In the genomic region with DNA sequence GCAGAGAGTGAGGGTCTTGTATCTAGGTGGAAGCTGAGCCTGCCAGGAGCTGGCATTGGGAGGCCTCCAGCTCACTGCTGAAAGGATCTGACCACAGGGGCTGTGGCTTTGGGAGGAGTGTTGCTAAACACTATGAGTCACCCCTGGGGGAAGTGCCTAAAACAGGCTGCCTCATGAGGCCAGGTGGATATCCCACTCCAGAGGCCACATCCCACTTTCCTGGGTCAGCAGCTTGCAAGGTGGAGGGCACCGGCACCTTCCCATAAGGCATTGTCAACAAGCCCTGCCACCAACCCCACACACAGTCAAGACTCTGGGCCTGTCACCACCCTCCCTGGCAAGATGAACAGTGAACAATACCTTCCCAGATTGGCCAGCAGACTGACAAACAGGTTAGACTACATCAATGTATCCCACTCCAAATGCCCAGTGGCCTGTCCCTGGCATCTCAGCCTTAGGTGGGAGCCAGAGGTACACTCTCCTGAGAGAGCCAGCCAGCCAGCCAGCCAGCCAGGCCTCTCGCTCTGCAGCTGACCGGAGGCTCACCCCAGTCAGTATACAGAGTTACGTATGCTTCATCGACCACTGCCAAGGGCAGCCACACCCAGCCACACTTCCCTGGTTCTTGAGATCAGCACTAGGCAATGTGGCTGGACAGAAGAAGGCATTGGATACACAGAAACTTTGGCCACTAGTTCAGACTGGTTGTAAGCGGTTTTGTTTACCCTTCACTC, we compare ENCODE assay signal across 8 mouse cellular contexts. TPM values are rescaled to one million over a fixed set of nuclear protein-coding genes. Genes with fewer than 3 reads are reported as not detected.
DNase-seq lines count a peak whose midpoint lies in the region; ATAC-seq and TF ChIP-seq lines count a peak whose summit lies in the region.

No protein-coding gene starts in this region.

- H3K4me3 ChIP-seq in neural tube, embryonic 11.5 days (ENCODE audit: low read depth, low read length): no peak overlapping the region
- no peak overlapping the region for H3K4me3 ChIP-seq in liver, embryonic 14.5 days (ENCODE audit: insufficient read depth in 1 of 2, low read depth in 2 of 2, low read length in 2 of 2)
- H3K4me3 ChIP-seq in small intestine, adult 2 months (ENCODE audit: low read depth, low read length): no peak overlapping the region

- no peak for ATAC-seq in neural tube, embryonic 11.5 days (ENCODE audit: insufficient read depth, low FRiP score, low TSS enrichment)
- ATAC-seq in granulocyte monocyte progenitor cell, adult 5-6 weeks (replicated peaks; ENCODE audit: poor library complexity, severe bottlenecking): peak; percentile 74
- ATAC-seq in liver, embryonic 14.5 days (ENCODE audit: insufficient read depth): peak; percentile 25; the same call in 1 of the 2 replicates
- no peak for ATAC-seq in erythroid progenitor cell, adult 5-6 weeks (replicated peaks; ENCODE audit: low FRiP score, poor library complexity, severe bottlenecking)

- no peak for TF ChIP-seq POLR2A in small intestine, adult 2 months (IDR thresholded peaks at IDR 0.05; ENCODE audit: low read depth, low read length)

- no peak for TF ChIP-seq CTCF in liver, embryonic 14.5 days (IDR thresholded peaks at IDR 0.05; ENCODE audit: low read depth)
- TF ChIP-seq CTCF in small intestine, adult 2 months (IDR thresholded peaks at IDR 0.05; ENCODE audit: extremely low read depth, insufficient read length, insufficient replicate concordance, low read depth, low read length): no peak

- H3K9me3 ChIP-seq in neural tube, embryonic 11.5 days (ENCODE audit: control insufficient read depth, low read length): no peaks in the 10 kb centered on the region
- no peaks in the 10 kb centered on the region for H3K9me3 ChIP-seq in liver, embryonic 14.5 days (ENCODE audit: control insufficient read depth, low read length)

- H3K27ac ChIP-seq in neural tube, embryonic 11.5 days (ENCODE audit: low read depth, low read length): no peak overlapping the region
- no peak overlapping the region; the same call in 1 of the 2 replicates for H3K27ac ChIP-seq in liver, embryonic 14.5 days
- H3K27ac ChIP-seq in small intestine, adult 2 months (ENCODE audit: insufficient read depth, low read depth, low read length): peak overlapping the region; percentile 72

- TF ChIP-seq EP300 in liver, embryonic 14.5 days (IDR thresholded peaks at IDR 0.05; ENCODE audit: low read depth): no peak

- H3K4me1 ChIP-seq in neural tube, embryonic 11.5 days (ENCODE audit: control insufficient read depth, insufficient read depth, low read length): peaks cover 23% of the 10 kb centered on the region
- peaks cover 21 to 33% of the 10 kb centered on the region in 2 experiments for H3K4me1 ChIP-seq in liver, embryonic 14.5 days (replicated peaks; ENCODE audit: control insufficient read depth in 2 of 2, insufficient read depth in 2 of 2, low read length in 1 of 2)
- H3K4me1 ChIP-seq in small intestine, adult 2 months (ENCODE audit: control insufficient read depth, insufficient read depth, insufficient read length, low read length): peaks cover 55% of the 10 kb centered on the region

- DNase-seq in neural tube, embryonic 11.5 days (ENCODE audit: low spot score): peak; percentile 34
- DNase-seq in neural tube, embryonic 10.5 days (ENCODE audit: extremely low spot score, low spot score): no peak
- no peak for DNase-seq in liver, embryonic 14.5 days (ENCODE audit: low read depth in 3 of 3, low spot score in 3 of 3)
- DNase-seq in layer of hippocampus, postnatal 36 days: no peak
- no peak for DNase-seq in frontal cortex, postnatal 14 days (ENCODE audit: low spot score in 2 of 2)

- H3K27me3 ChIP-seq in neural tube, embryonic 11.5 days (ENCODE audit: control insufficient read depth, insufficient read depth, low read length): no peaks in the 10 kb centered on the region
- no peaks in the 10 kb centered on the region for H3K27me3 ChIP-seq in liver, embryonic 14.5 days (ENCODE audit: control insufficient read depth, insufficient read depth, low read length)
- H3K27me3 ChIP-seq in small intestine, adult 2 months (ENCODE audit: control insufficient read depth, insufficient read depth, low read length): no peaks in the 10 kb centered on the region

- WGBS in neural tube, embryonic 11.5 days: 49% methylated on average over 6 of the region's 6 CpGs
- WGBS in liver, embryonic 14.5 days (ENCODE audit: insufficient replicate concordance): 57% methylated on average over 6 of the region's 6 CpGs
- WGBS in small intestine, adult 2 months: 15% methylated on average over 6 of the region's 6 CpGs

- no peak overlapping the region for H3K4me2 ChIP-seq in neural tube, embryonic 11.5 days (ENCODE audit: low read depth)
- H3K4me2 ChIP-seq in liver, embryonic 14.5 days (ENCODE audit: low read depth): 0 out of 2 replicates have a peak overlapping the region, but pooled peaks have one; percentile 13

- H3K36me3 ChIP-seq in neural tube, embryonic 11.5 days (ENCODE audit: control insufficient read depth, insufficient read depth, low read length): peaks cover 3% of the 10 kb centered on the region; the same call in 1 of the 2 replicates
- peaks cover 10% of the 10 kb centered on the region for H3K36me3 ChIP-seq in liver, embryonic 14.5 days (replicated peaks; ENCODE audit: control insufficient read depth, insufficient read depth, low read depth)
- H3K36me3 ChIP-seq in small intestine, adult 2 months (ENCODE audit: control insufficient read depth, insufficient read depth, low read length): peaks cover 7% of the 10 kb centered on the region

- no peak overlapping the region for H3K9ac ChIP-seq in neural tube, embryonic 11.5 days (ENCODE audit: low read length)
- no peak overlapping the region for H3K9ac ChIP-seq in liver, embryonic 14.5 days (replicated peaks)

RNA-seq across cellular contexts. Expression of a gene that starts 17.9 kb away (rescaled TPM):
- 73.3 and 78.2 TPM in 2 replicates for polyA plus RNA-seq in neural tube, embryonic 11.5 days (2014; fragmentation: Nextera tagmentation; extraction: Ambion mirVana)
- total RNA-seq in granulocyte monocyte progenitor cell, adult 5-6 weeks (2014; fragmentation: Nextera tagmentation): 13.9 and 15.5 TPM in 2 replicates
- 14.8 and 21.5 TPM in 2 replicates for total RNA-seq in granulocyte monocyte progenitor cell, adult 5-6 weeks (2017)
- 8.7 and 9.0 TPM in 2 replicates for polyA plus RNA-seq in liver, embryonic 14.5 days (2012; rRNA removed)
- polyA plus RNA-seq in liver, embryonic 14.5 days (2014; fragmentation: Nextera tagmentation; extraction: Ambion mirVana): 10.0 and 10.7 TPM in 2 replicates
- polyA plus RNA-seq in small intestine, adult 2 months (2012; rRNA removed): 22.9 and 41.4 TPM in 2 replicates
- total RNA-seq in erythroid progenitor cell, adult 5-6 weeks (2015; ENCODE audit: low replicate concordance): 18.0 and 19.8 TPM in 2 replicates
- 31.3 and 33.8 TPM in 2 replicates for total RNA-seq in erythroid progenitor cell, adult 5-6 weeks (2017; ENCODE audit: low replicate concordance)
- total RNA-seq in layer of hippocampus, postnatal 36 days (2021): 10 to 100 TPM; 34.5 to 38.0 TPM

RNA-seq across cellular contexts. Expression of a gene that starts 24.0 kb away (rescaled TPM):
- polyA plus RNA-seq in neural tube, embryonic 11.5 days (2014; fragmentation: Nextera tagmentation; extraction: Ambion mirVana): 0.26 and 0.50 TPM in 2 replicates
- total RNA-seq in granulocyte monocyte progenitor cell, adult 5-6 weeks (2014; fragmentation: Nextera tagmentation): not detected in 2 replicates
- total RNA-seq in granulocyte monocyte progenitor cell, adult 5-6 weeks (2017): not detected in 2 replicates
- polyA plus RNA-seq in liver, embryonic 14.5 days (2012; rRNA removed): 0.02 TPM in 1 of 2 replicates, not detected in the other
- polyA plus RNA-seq in liver, embryonic 14.5 days (2014; fragmentation: Nextera tagmentation; extraction: Ambion mirVana): 0.11 TPM in 1 of 2 replicates, not detected in the other
- not detected in 2 replicates for polyA plus RNA-seq in small intestine, adult 2 months (2012; rRNA removed)
- total RNA-seq in erythroid progenitor cell, adult 5-6 weeks (2015; ENCODE audit: low replicate concordance): not detected in 2 replicates
- total RNA-seq in erythroid progenitor cell, adult 5-6 weeks (2017; ENCODE audit: low replicate concordance): not detected in 2 replicates
- not detected for total RNA-seq in layer of hippocampus, postnatal 36 days (2021)

RNA-seq across cellular contexts. Expression of a gene that starts 49.6 kb away (rescaled TPM):
- polyA plus RNA-seq in neural tube, embryonic 11.5 days (2014; fragmentation: Nextera tagmentation; extraction: Ambion mirVana): 24.5 and 25.5 TPM in 2 replicates
- 10.4 and 28.3 TPM in 2 replicates for total RNA-seq in granulocyte monocyte progenitor cell, adult 5-6 weeks (2014; fragmentation: Nextera tagmentation)
- 6.4 and 19.0 TPM in 2 replicates for total RNA-seq in granulocyte monocyte progenitor cell, adult 5-6 weeks (2017)
- 5.8 and 8.0 TPM in 2 replicates for polyA plus RNA-seq in liver, embryonic 14.5 days (2012; rRNA removed)
- polyA plus RNA-seq in liver, embryonic 14.5 days (2014; fragmentation: Nextera tagmentation; extraction: Ambion mirVana): 7.8 and 9.2 TPM in 2 replicates
- polyA plus RNA-seq in small intestine, adult 2 months (2012; rRNA removed): 2.6 and 3.1 TPM in 2 replicates
- total RNA-seq in erythroid progenitor cell, adult 5-6 weeks (2015; ENCODE audit: low replicate concordance): 10.1 TPM in 1 of 2 replicates, not detected in the other
- total RNA-seq in erythroid progenitor cell, adult 5-6 weeks (2017; ENCODE audit: low replicate concordance): 3.8 and 9.0 TPM in 2 replicates
- 10 to 100 TPM; 15.0 to 17.3 TPM for total RNA-seq in layer of hippocampus, postnatal 36 days (2021)

RNA-seq across cellular contexts. Expression of a gene that starts 49.8 kb away (rescaled TPM):
- polyA plus RNA-seq in neural tube, embryonic 11.5 days (2014; fragmentation: Nextera tagmentation; extraction: Ambion mirVana): 57.3 and 57.9 TPM in 2 replicates
- 14.4 and 15.6 TPM in 2 replicates for total RNA-seq in granulocyte monocyte progenitor cell, adult 5-6 weeks (2014; fragmentation: Nextera tagmentation)
- total RNA-seq in granulocyte monocyte progenitor cell, adult 5-6 weeks (2017): 17.6 and 25.0 TPM in 2 replicates
- 20.6 and 25.0 TPM in 2 replicates for polyA plus RNA-seq in liver, embryonic 14.5 days (2012; rRNA removed)
- polyA plus RNA-seq in liver, embryonic 14.5 days (2014; fragmentation: Nextera tagmentation; extraction: Ambion mirVana): 44.5 and 46.8 TPM in 2 replicates
- polyA plus RNA-seq in small intestine, adult 2 months (2012; rRNA removed): 19.1 and 33.4 TPM in 2 replicates
- 24.1 and 24.3 TPM in 2 replicates for total RNA-seq in erythroid progenitor cell, adult 5-6 weeks (2015; ENCODE audit: low replicate concordance)
- total RNA-seq in erythroid progenitor cell, adult 5-6 weeks (2017; ENCODE audit: low replicate concordance): 21.4 and 35.7 TPM in 2 replicates
- total RNA-seq in layer of hippocampus, postnatal 36 days (2021): 10 to 100 TPM; 26.5 to 26.6 TPM

Comparison
In these comparisons a context has a peak if more than half of its experiments do, and no peak if none do; other contexts are left out.
1. ATAC-seq: peak in granulocyte monocyte progenitor cell, adult 5-6 weeks (single experiment) and liver, embryonic 14.5 days (single experiment); none in neural tube, embryonic 11.5 days (single experiment) and erythroid progenitor cell, adult 5-6 weeks (single experiment).